8 mouse cellular contexts compared by ENCODE assay signal in the genomic region with DNA sequence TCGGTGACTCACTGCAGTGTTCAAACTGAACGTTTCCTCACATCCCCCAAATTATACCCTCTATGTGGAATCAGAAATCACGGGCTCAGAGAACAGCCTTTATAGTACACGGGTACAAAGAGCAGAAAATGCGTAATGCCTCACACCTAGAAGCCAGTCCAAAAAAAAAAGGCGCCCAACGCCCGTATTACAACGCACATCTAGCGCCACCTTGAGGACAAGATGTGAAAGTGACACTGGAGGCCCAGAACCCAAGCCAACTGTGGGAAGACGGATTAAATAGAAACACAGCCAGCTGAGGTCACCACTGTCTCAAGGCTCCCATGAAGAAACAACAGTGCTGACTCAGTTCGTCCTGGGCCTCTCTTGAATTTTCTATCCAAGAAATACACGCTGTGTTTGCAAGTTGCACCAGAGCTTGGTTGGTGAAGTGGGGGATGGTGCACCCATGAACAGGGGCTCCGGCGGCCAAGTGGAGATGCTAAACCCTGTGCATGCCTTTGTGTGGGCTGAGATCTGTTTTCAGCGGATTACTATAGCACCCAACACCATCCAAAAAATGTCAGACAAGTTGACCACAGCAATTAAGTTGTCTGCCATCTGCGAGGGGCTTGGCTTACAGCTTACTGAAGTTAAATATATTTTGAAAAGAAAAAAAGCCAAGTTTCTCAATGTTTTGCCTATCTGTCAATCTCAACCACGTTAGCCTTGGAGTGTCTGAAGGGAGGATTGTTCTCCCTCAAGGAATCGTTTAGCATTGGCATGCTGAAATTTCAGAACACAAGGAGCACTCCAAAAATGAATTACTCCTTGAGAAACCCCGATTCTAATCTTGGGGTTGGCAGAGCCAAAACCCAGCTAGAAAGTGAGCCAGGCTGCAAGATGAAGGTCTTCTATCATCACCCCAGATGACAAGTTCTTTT. TPM values are rescaled to one million over a fixed set of nuclear protein-coding genes. Genes with fewer than 3 reads are reported as not detected.
DNase-seq lines count a peak whose midpoint lies in the region; ATAC-seq and TF ChIP-seq lines count a peak whose summit lies in the region.

No protein-coding gene starts in this region.

- H3K36me3 ChIP-seq in midbrain, embryonic 15.5 days (replicated peaks), result no peaks in the 10 kb centered on the region
- H3K36me3 ChIP-seq in spleen, adult 2 months (ENCODE audit: control insufficient read depth, insufficient read depth, low read length), result no peaks in the 10 kb centered on the region

- H3K9ac ChIP-seq in midbrain, embryonic 15.5 days, result no peak overlapping the region

- no peaks in the 10 kb centered on the region for H3K9me3 ChIP-seq in midbrain, embryonic 15.5 days

- H3K4me2 ChIP-seq in midbrain, embryonic 15.5 days, result peak overlapping the region; percentile 23

- no peaks in the 10 kb centered on the region for H3K27me3 ChIP-seq in midbrain, embryonic 15.5 days (replicated peaks)
- H3K27me3 ChIP-seq in spleen, adult 2 months (ENCODE audit: control insufficient read depth, insufficient read depth, low read length), result no peaks in the 10 kb centered on the region

- peak; percentile 90 for TF ChIP-seq CTCF in cortical plate, adult 2 months (IDR thresholded peaks at IDR 0.05; ENCODE audit: extremely low read depth, insufficient read depth, low read length)
- TF ChIP-seq CTCF in spleen, adult 2 months (IDR thresholded peaks at IDR 0.05; ENCODE audit: extremely low read depth, insufficient read depth, insufficient read length, insufficient replicate concordance), result peak; percentile 84; the same call in 1 of the 2 replicates

- ATAC-seq in inflammation-experienced regulatory T-cells, adult 6 months, result peak; percentile 73
- ATAC-seq in midbrain, embryonic 15.5 days (replicated peaks), result peak; percentile 56; the same call in 1 of the 2 replicates

- intact Hi-C loops in left cerebral cortex, postnatal 10 days (cut with DNase I), result loop anchor here (5.0 kb wide), 4 partner anchors 243 to 593 kb away; partner anchors contain the start of gene Ets2

- H3K27ac ChIP-seq in cortical plate, adult 2 months (ENCODE audit: insufficient read depth, low read length), result no peak overlapping the region
- 0 out of 2 replicates have a peak overlapping the region, but pooled peaks have one; percentile 14 for H3K27ac ChIP-seq in midbrain, embryonic 15.5 days
- H3K27ac ChIP-seq in spleen, adult 2 months (ENCODE audit: insufficient read depth, low read length), result no peak overlapping the region

- no peak overlapping the region for H3K4me3 ChIP-seq in cortical plate, adult 2 months (ENCODE audit: insufficient read depth, low read length)
- H3K4me3 ChIP-seq in midbrain, embryonic 15.5 days, result no peak overlapping the region
- H3K4me3 ChIP-seq in spleen, adult 2 months (ENCODE audit: extremely low read depth, insufficient read depth, insufficient read length), result no peak overlapping the region

- no peaks in the 10 kb centered on the region; the same call in 1 of the 2 replicates for H3K4me1 ChIP-seq in cortical plate, adult 2 months (ENCODE audit: control insufficient read depth, insufficient read depth, low read length)
- no peaks in the 10 kb centered on the region for H3K4me1 ChIP-seq in midbrain, embryonic 15.5 days
- no peaks in the 10 kb centered on the region for H3K4me1 ChIP-seq in spleen, adult 2 months (ENCODE audit: control insufficient read depth, insufficient read depth, insufficient read length)

- TF ChIP-seq POLR2A in cortical plate, adult 2 months (IDR thresholded peaks at IDR 0.05; ENCODE audit: extremely low read depth, insufficient read depth, low read length), result no peak
- TF ChIP-seq POLR2A in spleen, adult 2 months (IDR thresholded peaks at IDR 0.05; ENCODE audit: low read depth, low read length), result no peak

- peak; percentile 97 for DNase-seq in 3T3-L1 (ENCODE audit: low read depth, low spot score)
- DNase-seq in adrenal gland, adult (ENCODE audit: inconsistent age in 2 of 2, low spot score in 1 of 2), result peak; percentile 82 to 96
- DNase-seq in gastrocnemius, adult 8-10 months (ENCODE audit: low spot score in 2 of 2), result peak; percentile 61 to 72
- DNase-seq in left cerebral cortex, postnatal 10 days (ENCODE audit: extremely low spot score in 1 of 2, low spot score in 2 of 2), result peak; percentile 73 to 80
- DNase-seq in spleen, adult 2 months (ENCODE audit: low read depth in 1 of 2, low spot score in 2 of 2), result peak; percentile 45

- WGBS in midbrain, embryonic 15.5 days, result 31% methylated on average over 20 of the region's 20 CpGs
- WGBS in spleen, adult 2 months, result 27% methylated on average over 20 of the region's 20 CpGs

RNA-seq across cellular contexts. Expression of gene Psmg1, which starts 45.1 kb away (rescaled TPM):
- 22.0 and 23.2 TPM in 2 replicates for polyA plus RNA-seq in cortical plate, adult 2 months (2012; rRNA removed)
- 10 to 100 TPM; 11.9 to 14.4 (median 12.9) TPM for total RNA-seq in gastrocnemius, adult 8-10 months (2022)
- 10 to 100 TPM; 20.2 to 27.5 (median 25.2) TPM for polyA plus RNA-seq in inflammation-experienced regulatory T-cells, adult 6 months (2017; shearing (Covaris generic))
- total RNA-seq in left cerebral cortex, postnatal 10 days (2021), result 10 to 100 TPM; 19.1 to 20.2 TPM
- 62.0 and 70.2 TPM in 2 replicates for polyA plus RNA-seq in midbrain, embryonic 15.5 days (2015; fragmentation: Nextera tagmentation; extraction: Ambion mirVana)
- 7.8 and 8.6 TPM in 2 replicates for polyA plus RNA-seq in spleen, adult 2 months (2012; rRNA removed)

Comparison
In these comparisons a context has a peak if more than half of its experiments do, and no peak if none do; other contexts are left out.
1. DNase-seq: peak in every context shown above with its lines; median percentile 97 in 3T3-L1; 89 in adrenal gland, adult; 76 in left cerebral cortex, postnatal 10 days; 66 in gastrocnemius, adult 8-10 months; 45 in spleen, adult 2 months.